Mouse (Mus musculus) small intestine, adult 2 months (tissue): Measurements from ENCODE around the gene Mtap.

ENCODE experiments used
- CTCF ChIP-seq: fragments of 200-500 bp; IDR thresholded peaks from 2 replicates; pipeline ENCODE4 v1.5.1; 2012; ENCODE audit warnings: low read depth, mild to moderate bottlenecking, control low read depth, inconsistent platforms, low read length, moderate library complexity, mixed read lengths; ENCODE audit not compliant: insufficient replicate concordance, insufficient read length; ENCODE audit errors: extremely low read depth
- POLR2A ChIP-seq: fragments of 200-500 bp; IDR thresholded peaks from 2 replicates; pipeline ENCODE4 v1.6.1; 2012; ENCODE audit warnings: low read depth, mild to moderate bottlenecking, control low read depth, inconsistent platforms, low read length, moderate library complexity

GRCm38 (mm10) chr4:89094773-89095172 lies 42.1 kb upstream of the Mtap start:
- TF ChIP-seq POLR2A (no peak), CTCF (no peak)
